Mouse (Mus musculus) frontal cortex, adult 2 months (tissue): ENCODE data around the gene Pspn. TPM values are rescaled to one million over a fixed set of nuclear protein-coding genes. Genes with fewer than 3 reads are reported as not detected.
A peak's percentile ranks its signal among the peaks of the same experiment; 100 is the strongest.

Source experiments
- DNase-seq, 2 experiments: peaks; one replicate each; pipeline ENCODE4 v3.0.0; 2022; ENCODE audit warnings: low spot score in 1 of 2; ENCODE audit errors: extremely low spot score in 1 of 2
- polyA plus RNA-seq: library from polyadenylated mRNA; depleted of rRNA; stranded (reverse); fragments of >200 nt; gene quantifications from 2 replicates; pipeline ENCODE4 v1.2.3, GENCODE M21; 2012; rRNA removed

The Pspn gene
- 0.44 TPM in 1 of 2 replicates, not detected in the other for polyA plus RNA-seq

- no peak for DNase-seq
Observed at GRCm38 (mm10) chr17:56999968-57000609, at the start of gene Pspn. TSS of gene Pspn (minus strand) at chr17:57000018.

DNA sequence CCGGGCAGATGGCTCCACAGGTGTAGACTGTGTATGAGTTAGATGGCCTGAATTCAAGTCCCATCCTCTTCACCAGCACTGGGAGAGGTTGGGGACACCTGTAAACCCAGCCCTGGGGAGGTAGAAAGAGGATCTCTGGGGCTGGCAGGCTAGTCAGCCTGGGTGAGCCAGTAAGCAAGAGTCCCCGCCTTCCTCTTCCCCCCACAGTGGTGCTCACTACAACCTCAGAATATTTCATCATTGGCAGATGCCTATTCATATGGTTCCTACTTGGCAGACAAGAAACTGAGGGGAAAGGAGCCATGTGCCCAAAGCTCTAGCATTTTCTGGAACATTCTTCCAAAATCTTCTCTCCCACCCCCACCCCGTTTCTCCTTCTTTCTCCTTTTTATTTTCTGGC lies 49.0 kb upstream of the Pspn start:
- no peak for DNase-seq

GRCm38 (mm10) chr17:57047406-57047805 lies 47.6 kb upstream of the Pspn start:
- no peak for DNase-seq

- DNase-seq = no peak
Observed at GRCm38 (mm10) chr17:57041554-57041953, 41.7 kb upstream of the Pspn start, which contains the start of gene Slc25a41. TSS of gene Slc25a41 (minus strand) at chr17:57041654.

DNA sequence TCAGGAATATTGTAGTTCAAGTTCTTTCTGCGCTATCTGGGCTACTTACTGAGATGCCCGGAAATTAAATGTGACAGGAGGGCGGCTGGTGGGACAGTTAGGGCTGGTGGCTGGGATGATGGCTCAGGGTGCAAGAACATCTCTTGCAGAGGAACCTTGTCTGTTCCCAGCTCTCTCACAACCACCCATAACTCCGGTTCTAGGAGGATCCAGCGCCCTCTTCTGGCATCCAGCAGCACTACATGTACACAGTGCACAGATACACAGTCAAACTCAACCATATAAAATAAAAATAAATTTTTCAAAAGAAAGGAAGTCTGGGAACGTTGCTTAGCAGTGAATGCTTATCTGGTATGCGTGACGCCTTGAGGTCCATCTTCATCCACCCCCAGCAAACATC lies 39.2 kb upstream of the Pspn start:
- no peak for DNase-seq

DNA sequence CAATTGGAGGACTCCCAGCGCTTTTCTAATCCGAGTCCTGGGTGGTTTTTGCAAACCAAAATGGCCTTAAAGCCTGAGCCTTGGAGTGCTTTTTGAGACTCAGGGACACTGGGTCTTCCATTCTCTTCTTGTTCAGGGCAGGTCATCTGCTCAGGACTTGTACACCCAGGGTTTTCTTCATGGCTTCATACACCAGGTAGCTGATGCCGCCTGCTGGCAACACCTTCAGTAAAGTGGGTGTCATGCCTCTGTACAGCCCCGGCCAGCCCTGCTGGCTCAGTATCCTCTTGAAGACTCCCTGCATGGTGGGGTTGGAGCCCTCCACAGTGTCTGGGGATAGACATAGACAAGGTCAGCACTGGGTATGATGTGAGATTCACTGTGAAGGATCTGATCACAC lies 33.0 kb upstream of the Pspn start:
- DNase-seq = no peak

- peak; percentile 100 for DNase-seq
Observed at GRCm38 (mm10) chr17:57031661-57032420, 32.0 kb upstream of the Pspn start.

DNA sequence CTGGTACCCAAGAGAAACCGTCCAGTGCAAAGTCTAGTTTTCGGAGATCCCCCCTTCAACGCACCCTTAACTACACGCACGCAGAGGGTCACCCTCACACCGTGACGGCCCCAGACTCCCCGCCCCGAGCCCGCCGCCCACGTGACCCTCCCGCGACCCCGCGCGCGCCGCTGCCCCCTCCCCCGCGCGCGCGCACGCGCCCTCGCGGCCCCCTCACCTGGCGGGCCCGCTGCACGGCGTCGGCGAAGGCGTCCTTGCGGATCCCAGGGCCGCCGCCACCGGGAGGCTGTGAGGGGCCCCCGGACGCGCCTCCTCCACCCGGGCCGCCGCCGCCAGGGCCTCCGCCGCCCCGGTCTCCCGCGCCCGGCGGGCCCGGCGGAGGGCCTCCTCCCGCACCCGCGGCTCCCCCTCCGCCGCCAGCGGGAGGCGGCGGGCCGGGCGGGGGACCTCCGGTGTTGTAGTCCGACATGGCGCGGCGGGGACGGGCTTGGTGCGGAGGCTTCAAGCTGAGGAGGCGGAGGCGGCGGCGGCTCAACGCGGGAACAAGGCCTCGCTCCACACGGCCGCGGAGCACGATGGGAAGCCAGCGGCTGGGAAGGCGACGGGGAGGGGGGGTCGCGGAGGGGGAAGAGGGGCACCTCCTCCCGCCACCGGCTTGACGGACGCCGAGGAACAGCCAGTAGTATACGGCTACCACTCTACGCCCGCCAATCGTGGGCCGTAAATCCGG lies 31.3 kb upstream of the Pspn start, which contains the start of gene Khsrp:
Gene Khsrp, minus strand, starts transcription at position 592 of the 730 bp plus-strand sequence.
- DNase-seq = no peak

DNA sequence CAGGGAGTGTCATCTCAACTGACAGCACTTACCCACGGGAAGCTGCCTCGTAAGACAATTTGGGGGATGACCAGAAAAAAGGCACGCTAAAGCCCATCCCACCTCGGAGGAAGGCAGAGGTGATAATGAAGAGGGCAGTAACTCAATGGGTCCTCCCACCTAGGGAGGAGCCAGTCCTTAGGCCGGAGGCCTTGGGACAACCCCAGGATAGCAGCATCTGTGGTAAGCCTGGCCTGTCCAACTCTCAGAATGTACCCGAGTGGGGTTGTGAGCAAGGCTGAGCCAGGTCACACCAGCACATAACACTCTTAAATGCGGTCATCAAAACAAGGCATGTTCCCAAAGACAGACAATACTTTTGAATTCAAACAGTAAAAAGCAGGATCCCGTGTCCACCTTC lies 29.9 kb upstream of the Pspn start:
- no peak for DNase-seq

DNA sequence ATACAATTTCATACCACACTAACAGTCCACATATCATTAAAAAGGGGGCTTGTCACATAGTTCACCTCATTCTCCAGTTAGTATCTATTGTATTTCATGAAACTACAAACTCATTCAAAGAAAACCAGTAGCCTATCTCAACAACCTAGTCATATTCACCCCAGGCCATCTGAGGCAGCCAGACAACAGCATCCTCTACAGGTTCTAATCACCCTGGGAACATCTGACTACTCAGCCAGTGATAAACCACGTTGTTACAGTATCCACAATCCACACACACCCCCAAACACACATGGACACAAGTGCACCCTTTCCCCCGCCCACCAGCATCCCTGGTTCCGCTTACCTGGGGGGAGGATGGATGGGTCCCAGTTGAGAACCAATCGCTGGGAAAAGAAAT lies 27.7 kb upstream of the Pspn start:
- no peak for DNase-seq

DNA sequence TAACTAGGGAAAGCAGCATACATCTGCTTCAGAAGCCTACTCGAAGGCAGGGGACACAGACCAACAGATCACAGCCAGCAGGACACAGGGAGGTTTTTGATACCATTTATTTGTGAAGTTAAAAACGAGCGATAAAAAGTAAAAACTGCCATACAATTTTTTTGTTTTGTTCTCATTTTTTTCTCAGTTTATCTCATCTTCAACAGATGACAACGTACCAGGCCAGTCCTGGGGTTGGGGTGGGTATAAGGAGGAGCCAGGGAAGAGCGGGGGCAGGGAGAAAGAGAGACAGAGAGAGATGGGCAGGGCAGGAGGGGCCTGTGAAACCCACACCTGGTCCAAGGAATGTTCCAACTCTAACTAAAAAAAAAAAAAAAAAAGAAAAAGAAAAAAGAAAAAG lies 21.1 kb upstream of the Pspn start:
- no peak for DNase-seq

- DNase-seq = no peak
Observed at GRCm38 (mm10) chr17:57019693-57020092, 19.9 kb upstream of the Pspn start.

DNA sequence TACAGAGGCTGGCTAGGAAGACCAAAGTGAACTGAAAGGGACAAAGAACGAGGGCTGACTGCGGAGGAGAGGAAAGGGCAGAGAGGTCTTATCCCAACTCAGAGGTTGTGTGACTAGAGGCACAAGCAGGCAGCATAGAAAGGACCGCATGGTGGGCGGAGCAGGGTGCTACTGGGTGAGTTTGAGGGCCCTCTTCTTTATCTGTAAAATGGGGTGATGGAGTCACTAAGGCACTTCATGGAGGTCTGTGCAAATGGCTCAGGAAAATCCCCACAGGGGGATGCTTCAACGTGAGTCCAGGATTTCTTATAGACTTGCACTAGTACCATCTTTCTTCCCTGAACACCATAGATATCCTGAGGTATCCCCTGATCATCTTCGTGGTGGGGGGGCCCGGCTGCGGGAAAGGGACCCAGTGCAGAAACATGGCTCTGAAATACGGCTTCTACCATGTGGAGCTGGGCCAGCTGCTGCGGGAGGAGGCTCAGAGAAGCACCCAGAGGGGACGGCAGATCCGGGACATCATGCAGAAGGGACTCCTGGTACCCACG lies 12.5 kb upstream of the Pspn start:
- no peak for DNase-seq

DNA sequence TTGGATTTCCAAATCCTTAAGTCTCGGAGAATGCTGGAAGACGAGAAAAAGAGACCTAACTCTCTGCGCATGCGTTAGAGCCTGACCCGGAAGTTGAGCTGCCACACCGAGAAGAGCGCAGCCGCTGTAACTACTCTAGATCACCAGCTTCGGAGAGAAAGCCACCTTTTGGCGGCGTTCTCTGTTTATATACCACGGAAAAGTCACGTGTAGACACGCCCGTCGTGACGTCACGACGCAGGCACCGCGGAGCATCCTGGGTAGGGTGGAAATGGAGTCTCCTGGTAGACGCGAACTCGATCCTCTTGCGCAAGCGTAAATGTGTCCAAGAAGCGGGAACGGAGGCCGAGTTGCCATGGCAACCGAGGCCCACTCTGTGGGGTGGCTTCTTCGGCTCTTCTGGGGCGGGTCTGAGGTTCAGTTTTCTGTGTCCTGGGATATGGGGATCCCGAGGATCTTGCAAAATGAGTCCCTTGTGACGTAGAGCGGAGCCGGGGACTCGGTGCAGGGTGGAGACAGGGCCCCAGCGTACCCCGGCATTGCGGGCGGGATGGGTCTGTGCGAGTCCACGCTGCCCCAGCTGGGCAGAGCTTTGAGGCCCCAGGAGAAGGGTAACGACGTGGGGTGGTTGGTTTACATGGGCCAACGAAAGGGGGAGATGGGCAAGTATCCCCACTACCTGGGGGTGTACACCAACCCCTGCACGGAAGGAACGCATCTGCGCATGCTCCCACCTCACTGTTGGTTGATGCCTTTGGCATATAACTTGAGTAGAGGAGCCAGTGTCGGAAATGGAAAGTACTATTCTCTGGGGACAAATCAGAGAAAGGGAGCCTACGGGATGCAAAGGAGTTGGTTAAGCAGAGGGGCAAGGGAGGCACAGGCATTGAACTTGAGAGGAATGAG lies 11.7 kb upstream of the Pspn start, which contains the start of the genes Gtf2f1 and Gm17949:
Gene Gtf2f1, minus strand, starts transcription at position 53 of the 906 bp plus-strand sequence.
Gene Gm17949, plus strand, starts transcription at position 234 of the 906 bp plus-strand sequence.
- DNase-seq = peak; percentile 94 to 97

DNA sequence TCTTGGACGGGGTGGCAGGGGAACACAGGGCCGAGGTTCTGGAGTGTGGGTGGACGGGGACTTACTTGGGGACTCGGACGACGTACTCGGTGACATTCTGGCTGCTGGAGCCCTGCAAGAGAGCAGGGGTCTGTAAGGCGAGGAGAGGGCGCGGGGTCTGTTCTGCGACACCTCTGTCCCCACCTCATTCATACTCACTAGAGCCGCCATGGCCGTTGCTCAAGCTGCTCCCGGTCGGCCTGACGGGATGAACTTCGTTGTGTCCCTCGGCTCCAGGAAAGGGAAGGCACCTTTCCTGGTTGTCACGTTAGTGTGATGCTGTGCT lies 11.1 kb upstream of the Pspn start:
- DNase-seq = no peak

GRCm38 (mm10) chr17:57007137-57007905 lies 7.5 kb upstream of the Pspn start:
- DNase-seq = no peak

DNA sequence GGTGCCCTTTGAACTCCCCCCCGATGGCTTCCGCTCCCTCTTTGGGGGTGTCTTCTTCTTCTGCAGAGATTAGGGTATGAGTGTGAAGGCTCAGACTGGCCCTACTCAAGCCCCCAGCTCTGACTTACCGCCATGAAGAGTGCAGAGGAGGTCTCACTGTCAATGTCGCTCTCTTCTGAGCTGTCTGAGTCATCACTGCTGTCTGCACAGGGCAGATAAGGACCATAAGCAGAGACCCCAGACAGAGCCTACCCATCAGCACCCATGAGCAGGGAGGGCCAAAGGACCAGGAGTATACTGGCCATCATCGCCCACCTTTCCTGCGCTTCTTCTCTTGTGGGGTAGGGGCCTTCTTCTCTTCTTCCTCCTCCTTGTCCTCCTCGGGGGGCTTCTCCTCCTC lies 4.2 kb upstream of the Pspn start:
- no peak for DNase-seq

DNA sequence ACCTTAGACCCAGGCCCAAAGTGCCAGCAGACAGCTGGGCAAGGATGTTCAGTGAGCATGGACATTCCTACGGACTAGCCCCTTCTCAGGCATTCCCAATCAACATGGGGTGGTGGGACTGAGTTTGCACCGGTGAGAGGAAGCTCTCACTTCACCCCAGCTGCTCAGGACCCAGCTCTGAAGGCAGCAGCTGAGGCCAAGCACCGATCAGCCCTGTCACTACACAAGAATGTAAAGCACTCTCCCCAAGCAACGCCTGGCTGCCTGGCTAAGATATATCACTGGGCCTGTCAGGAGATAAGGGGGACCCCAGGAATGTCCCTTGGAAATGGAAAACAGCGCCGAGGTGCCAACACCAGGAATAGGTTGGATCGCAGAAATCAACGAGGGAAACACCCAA lies 1.4 kb upstream of the Pspn start:
- DNase-seq = no peak

DNA sequence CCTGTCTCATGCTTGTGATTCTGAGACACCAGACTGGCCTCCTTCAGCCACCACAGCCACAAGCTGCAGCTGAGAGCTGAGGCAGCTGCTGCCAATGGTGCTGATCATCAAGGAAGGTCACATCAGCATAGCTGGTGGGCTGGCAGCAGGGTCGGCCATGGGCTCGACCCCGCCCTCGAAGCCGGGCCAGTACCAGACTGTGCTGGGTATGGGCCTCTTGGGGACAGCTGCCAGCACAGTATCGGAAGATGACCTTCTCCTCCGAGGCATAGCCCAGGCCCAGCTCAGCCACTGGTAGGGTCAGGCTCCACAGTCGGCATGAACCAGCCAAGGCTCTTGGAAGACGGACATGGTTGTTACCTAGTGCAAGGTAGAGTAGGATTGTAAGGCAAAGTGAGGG lies 404 bp downstream of the Pspn start:
- no peak for DNase-seq
